Mouse (Mus musculus) thymus, adult 2 months (tissue): ENCODE results near the gene Gm12216. TPM values are rescaled to one million over a fixed set of nuclear protein-coding genes. Genes with fewer than 3 reads are reported as not detected.

Experiments used
- DNase-seq: peaks from one replicate; pipeline ENCODE4 v3.0.0; 2021
- H3K27ac ChIP-seq: fragments of 200-500 bp; 2 replicates; pipeline ENCODE4 v1.5.1; 2012; ENCODE audit warnings: low read length, control low read depth; ENCODE audit not compliant: control insufficient read depth, insufficient read depth
- H3K27me3 ChIP-seq: fragments of 200-500 bp; 2 replicates; pipeline ENCODE4 v1.6.1; 2012; ENCODE audit warnings: mild to moderate bottlenecking, low read length, moderate library complexity, mixed read lengths; ENCODE audit not compliant: control insufficient read depth, insufficient read depth
- H3K36me3 ChIP-seq: fragments of 200-500 bp; 2 replicates; pipeline ENCODE4 v1.6.1; 2012; ENCODE audit warnings: mild to moderate bottlenecking, low read length, moderate library complexity; ENCODE audit not compliant: control insufficient read depth, insufficient read depth
- H3K4me1 ChIP-seq: fragments of 200-500 bp; replicated peaks from 2 replicates; pipeline ENCODE4 v1.6.1; 2012; ENCODE audit warnings: low read length; ENCODE audit not compliant: control insufficient read depth, insufficient read depth
- H3K4me3 ChIP-seq: fragments of 200-500 bp; 2 replicates; pipeline ENCODE4 v1.5.1; 2012; ENCODE audit warnings: mild to moderate bottlenecking, low read length, control low read depth, moderate library complexity; ENCODE audit not compliant: control insufficient read depth, insufficient read depth
- CTCF ChIP-seq: fragments of 200-500 bp; IDR thresholded peaks from 2 replicates; pipeline ENCODE4 v1.5.1; 2012; ENCODE audit warnings: mild to moderate bottlenecking, control low read depth, low read length, moderate library complexity, borderline replicate concordance; ENCODE audit not compliant: control insufficient read depth, poor library complexity, insufficient read depth; ENCODE audit errors: extremely low read depth
- POLR2A ChIP-seq: fragments of 200-500 bp; IDR thresholded peaks from 2 replicates; pipeline ENCODE4 v1.6.1; 2012; ENCODE audit warnings: mild to moderate bottlenecking, low read length, control low read depth, moderate library complexity; ENCODE audit not compliant: control insufficient read depth, poor library complexity, insufficient read depth; ENCODE audit errors: extremely low read depth
- WGBS: fragments of 180-500 bp; shearing (Covaris S2); methylation state at CpG from one replicate; pipeline ENCODE4 v1.1.7; 2018; 5-methylcytosine and 5-hydroxymethylcytosine counted together
- polyA plus RNA-seq: library from polyadenylated mRNA; depleted of rRNA; stranded (reverse); fragments of >200 nt; gene quantifications from 2 replicates; pipeline ENCODE4 v1.2.3, GENCODE M21; 2012

Gm12216 gene
- polyA plus RNA-seq, 1 experiment: 11.1 TPM

DNA sequence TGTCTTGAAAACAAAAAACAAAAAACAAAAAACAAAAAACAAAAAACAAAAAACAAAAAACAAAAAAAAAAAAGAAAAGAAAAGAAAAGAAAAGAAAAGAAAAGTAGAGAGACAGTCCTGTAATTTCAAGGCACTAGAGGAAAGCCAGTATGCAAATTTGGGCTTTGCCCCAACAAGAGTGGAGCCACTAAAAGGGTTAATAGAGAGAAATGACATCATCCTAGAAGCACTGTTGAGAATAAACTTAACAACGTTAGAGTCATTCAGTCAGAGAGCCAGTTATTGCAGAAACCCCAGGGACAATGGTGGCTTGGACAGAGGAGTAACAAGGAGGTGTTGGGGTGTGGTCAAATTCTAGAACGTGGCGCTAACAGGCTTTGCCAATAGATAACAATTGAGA, 44.2 kb downstream of the Gm12216 start:
- DNase-seq: no peak

DNA sequence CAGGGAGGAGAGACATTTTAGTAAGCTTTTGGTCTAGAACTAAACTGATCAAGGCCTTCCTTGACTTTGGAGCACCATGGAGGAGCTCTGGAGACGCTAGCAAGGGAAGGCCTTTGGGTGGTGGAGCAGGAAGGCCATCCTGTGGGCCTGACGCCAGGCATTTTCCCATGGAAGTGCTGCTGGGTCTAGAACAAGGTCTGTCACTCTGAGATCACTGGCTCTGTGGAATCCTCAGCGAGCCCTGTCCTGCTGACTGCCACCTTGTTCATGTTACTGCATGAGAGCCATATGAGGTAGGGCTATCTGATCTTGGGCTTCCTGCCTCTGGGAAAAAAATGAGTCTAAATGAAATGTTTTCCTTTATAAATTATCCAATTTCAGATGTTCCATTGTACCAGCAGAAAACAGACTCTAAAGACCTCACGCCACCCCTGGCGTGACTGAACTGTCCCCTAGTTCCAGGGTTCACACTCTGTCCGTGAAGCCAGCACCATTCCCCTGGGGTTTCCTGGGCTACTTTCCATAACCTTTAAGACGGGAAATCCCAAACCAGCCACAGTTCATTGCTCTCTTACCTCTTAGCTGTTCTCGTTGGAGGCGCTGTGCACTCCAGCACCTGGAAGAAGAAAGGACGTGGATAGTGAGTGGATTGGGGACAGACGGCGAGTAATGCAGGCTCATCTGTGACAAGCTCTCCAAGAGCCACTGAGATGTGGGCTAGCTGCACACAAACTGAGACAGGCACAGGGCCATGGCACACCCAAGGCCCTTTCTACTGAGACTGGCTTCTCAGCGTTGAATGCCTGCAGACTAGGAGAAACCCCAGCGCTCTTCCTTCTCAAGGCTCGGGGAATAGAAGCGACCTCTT, 45.8 kb downstream of the Gm12216 start:
- H3K36me3 ChIP-seq: no peaks in the 10 kb centered on the region
- no peaks in the 10 kb centered on the region; the same call in 1 of the 2 replicates for H3K4me1 ChIP-seq
- DNase-seq: no peak
- no peak overlapping the region for H3K4me3 ChIP-seq
- H3K27ac ChIP-seq: peak overlapping the region; percentile 9; the same call in 1 of the 2 replicates
- no peaks in the 10 kb centered on the region for H3K27me3 ChIP-seq
- WGBS: 94% methylated on average over 16 of the region's 16 CpGs
- TF ChIP-seq POLR2A (no peak), CTCF (no peak)

More for the DNA sequence above, 44.2 kb downstream of the Gm12216 start:
- Histone ChIP-seq H3K4me3 (no peak overlapping the region), H3K27me3 (no peaks in the 10 kb centered on the region), H3K36me3 (no peaks in the 10 kb centered on the region), H3K27ac (no peak overlapping the region), H3K4me1 (no peaks in the 10 kb centered on the region; the same call in 1 of the 2 replicates)
- 80% methylated on average over 3 of the region's 3 CpGs for WGBS
- no peak for TF ChIP-seq POLR2A
- no peak for TF ChIP-seq CTCF

DNA sequence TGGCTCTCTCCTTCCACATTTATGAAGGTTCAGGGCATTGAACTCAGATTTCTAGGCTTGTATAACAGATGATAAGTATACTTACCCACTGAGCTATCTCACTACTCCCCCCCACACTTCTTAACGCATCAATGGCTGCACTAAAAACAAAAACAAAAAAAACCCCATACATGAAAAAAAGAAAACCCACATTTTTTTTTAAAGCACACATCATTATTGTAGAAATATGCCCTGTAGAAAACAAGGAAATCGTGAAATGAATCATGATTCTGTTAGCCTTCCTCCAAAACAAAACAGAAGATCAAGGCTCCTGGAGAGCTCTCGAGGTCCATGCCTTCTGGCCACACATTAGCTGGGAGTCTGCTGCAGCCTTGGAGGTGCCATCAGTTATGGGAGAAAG, 47.7 kb downstream of the Gm12216 start:
- no peaks in the 10 kb centered on the region for H3K27me3 ChIP-seq
- WGBS: 86% methylated on average over 3 of the region's 3 CpGs

DNA sequence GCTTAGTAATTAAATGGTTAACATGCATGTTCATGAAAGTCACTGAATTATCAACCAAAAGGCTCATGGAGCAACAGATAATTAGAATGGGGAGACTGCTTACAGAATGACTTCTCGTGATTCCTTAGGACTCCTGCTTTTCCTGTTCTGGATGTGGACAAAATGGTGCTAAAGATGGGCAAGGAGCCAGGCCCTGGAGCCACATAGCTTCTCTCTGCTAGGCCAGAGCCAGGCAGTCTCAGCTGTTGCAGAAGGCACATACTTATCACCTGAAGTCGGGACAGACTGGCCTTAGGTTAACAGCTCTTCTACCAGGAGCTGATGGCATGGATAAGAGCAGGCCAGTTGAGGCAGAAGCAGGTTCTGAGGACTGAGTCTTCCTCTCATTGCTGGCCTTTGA, 48.3 kb downstream of the Gm12216 start:
- no peak overlapping the region for H3K27ac ChIP-seq
- H3K4me3 ChIP-seq: no peak overlapping the region
- TF ChIP-seq CTCF (no peak), POLR2A (no peak)
- H3K27me3 ChIP-seq: no peaks in the 10 kb centered on the region
- no peaks in the 10 kb centered on the region; the same call in 1 of the 2 replicates for H3K4me1 ChIP-seq
- H3K36me3 ChIP-seq: no peaks in the 10 kb centered on the region
- WGBS: 92% methylated on average over 2 of the region's 2 CpGs
- DNase-seq: no peak

More for the DNA sequence above, 47.7 kb downstream of the Gm12216 start:
- TF ChIP-seq POLR2A (no peak), CTCF (no peak)
- no peaks in the 10 kb centered on the region for H3K36me3 ChIP-seq
- no peak overlapping the region for H3K4me3 ChIP-seq
- no peak overlapping the region for H3K27ac ChIP-seq
- H3K4me1 ChIP-seq: no peaks in the 10 kb centered on the region; the same call in 1 of the 2 replicates
- no peak for DNase-seq

DNA sequence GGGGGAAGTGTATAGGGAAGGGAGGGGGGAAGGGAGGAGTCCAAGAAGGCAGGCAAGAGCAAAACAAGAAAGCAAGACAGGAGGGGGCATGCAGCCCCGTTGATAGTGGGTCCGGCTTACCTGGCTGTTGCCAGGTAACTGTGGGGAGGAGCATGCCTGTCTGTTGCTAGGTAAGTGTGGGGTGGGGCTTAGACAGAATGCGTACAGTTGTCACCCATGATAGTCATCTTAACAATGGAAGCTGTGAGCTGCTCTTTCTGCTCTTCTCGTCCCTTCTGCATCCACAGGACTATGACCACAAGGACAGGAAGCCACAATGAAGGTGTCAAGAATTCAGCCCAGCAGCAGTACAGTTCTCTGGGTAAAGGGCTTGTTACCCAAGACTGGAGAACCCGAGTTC, 48.9 kb downstream of the Gm12216 start:
- Histone ChIP-seq H3K36me3 (no peaks in the 10 kb centered on the region), H3K4me1 (no peaks in the 10 kb centered on the region; the same call in 1 of the 2 replicates), H3K4me3 (no peak overlapping the region), H3K27me3 (no peaks in the 10 kb centered on the region), H3K27ac (no peak overlapping the region)
- 54% methylated on average over 5 of the region's 5 CpGs for WGBS
- TF ChIP-seq POLR2A: no peak
- TF ChIP-seq CTCF: no peak
- no peak for DNase-seq

DNA sequence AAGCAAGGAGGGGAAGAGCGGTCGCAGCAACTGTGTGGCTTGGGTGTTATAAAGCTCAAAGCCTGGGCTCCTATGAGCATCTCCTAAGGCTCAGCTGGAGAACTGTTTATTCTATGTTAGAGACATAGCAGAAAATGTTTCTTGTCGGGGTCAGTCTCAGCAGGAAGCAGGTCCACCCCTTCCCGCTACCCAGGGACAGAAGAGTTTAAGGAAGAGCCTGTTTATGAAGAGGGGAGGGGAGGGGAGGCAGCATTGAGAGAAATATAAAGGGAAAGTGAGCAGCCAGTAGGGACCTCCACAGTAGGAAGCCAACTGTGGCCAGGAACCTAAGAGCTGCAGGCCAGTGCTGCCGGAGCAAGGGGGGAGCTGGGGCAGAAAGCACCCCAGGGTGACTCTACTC, 49.7 kb downstream of the Gm12216 start:
- H3K4me3 ChIP-seq: no peak overlapping the region
- H3K27ac ChIP-seq: no peak overlapping the region
- peaks cover under 1% of the 10 kb centered on the region; the same call in 1 of the 2 replicates for H3K4me1 ChIP-seq
- no peak for DNase-seq
- no peak for TF ChIP-seq CTCF
- TF ChIP-seq POLR2A: no peak
- no peaks in the 10 kb centered on the region for H3K36me3 ChIP-seq
- 77% methylated on average over 5 of the region's 5 CpGs for WGBS
- H3K27me3 ChIP-seq: no peaks in the 10 kb centered on the region
